Comparison of ENCODE assay signal across 14 mouse cellular contexts in the genomic region with DNA sequence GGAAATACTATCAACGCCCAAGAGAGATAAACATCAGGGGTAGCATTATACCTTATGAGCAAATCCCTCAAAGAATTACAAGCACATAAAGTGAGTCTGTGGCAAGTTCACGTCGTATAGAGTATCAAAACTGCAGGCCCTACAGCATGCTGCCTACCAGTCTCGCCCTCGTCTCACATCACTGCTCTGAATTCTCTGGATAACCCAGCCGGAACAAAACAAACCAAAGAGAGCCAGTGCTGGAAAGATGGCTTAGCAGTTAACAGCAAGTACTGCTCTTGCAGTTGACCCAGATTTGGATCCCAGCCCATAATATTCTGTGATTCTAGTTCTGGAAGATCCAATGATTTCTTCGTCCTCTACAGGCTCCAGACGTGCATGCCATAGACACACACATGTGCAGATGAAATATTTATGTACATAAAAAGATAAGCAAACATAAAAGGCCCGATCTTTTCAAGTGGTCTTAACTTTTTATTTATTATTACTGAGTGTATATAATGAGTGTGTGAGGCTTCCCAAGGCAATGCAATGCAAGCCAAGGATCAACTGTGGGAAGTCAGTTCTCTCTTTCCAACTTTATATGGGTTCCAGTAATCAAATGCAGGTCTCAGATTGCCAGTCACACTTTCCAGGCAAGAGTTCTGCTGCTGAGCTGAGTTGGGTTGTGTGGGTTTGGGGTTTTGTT.
DNase-seq lines count a peak whose midpoint lies in the region; ATAC-seq and TF ChIP-seq lines count a peak whose summit lies in the region.
"Had no signal": no experiment of that assay in that cellular context is flagged by ENCODE, and none has a peak within 500 bp of the region (broad histone marks: within the 10 kb centered on the region; RNA-seq: fewer than 3 reads in every experiment).

No protein-coding gene starts in this region.

- no peak overlapping the region for H3K9ac ChIP-seq in heart, postnatal 0 days (replicated peaks; ENCODE audit: low read depth, low read length)
- H3K9ac ChIP-seq in embryonic facial prominence, embryonic 13.5 days = no peak overlapping the region
- no peak overlapping the region for H3K9ac ChIP-seq in kidney, embryonic 14.5 days (ENCODE audit: low read depth, low read length)
- no peak overlapping the region for H3K9ac ChIP-seq in limb, embryonic 15.5 days
- H3K9ac ChIP-seq: heart, embryonic 15.5 days had no signal

- ATAC-seq in heart, postnatal 0 days (ENCODE audit: insufficient read depth, low read depth) = no peak
- ATAC-seq in embryonic facial prominence, embryonic 13.5 days (ENCODE audit: insufficient number of reproducible peaks, insufficient read depth, low FRiP score, low TSS enrichment, low read depth) = 0 out of 2 replicates have a peak, but pooled peaks have one; percentile 32
- peak; percentile 88 for ATAC-seq in kidney, embryonic 14.5 days (ENCODE audit: low FRiP score, low TSS enrichment)
- ATAC-seq in limb, embryonic 15.5 days (ENCODE audit: insufficient number of reproducible peaks, low FRiP score, low TSS enrichment, low read depth) = peak; percentile 44; the same call in 1 of the 2 replicates

- 73% methylated on average over 9 of the region's 9 CpGs for WGBS in heart, postnatal 0 days
- WGBS in heart, embryonic 10.5 days = 81% methylated on average over 9 of the region's 9 CpGs
- WGBS in embryonic facial prominence, embryonic 13.5 days = 60% methylated on average over 9 of the region's 9 CpGs
- 32% methylated on average over 9 of the region's 9 CpGs for WGBS in kidney, embryonic 14.5 days
- 35% methylated on average over 9 of the region's 9 CpGs for WGBS in limb, embryonic 15.5 days

- no peak for TF ChIP-seq CTCF in heart, postnatal 0 days (IDR thresholded peaks at IDR 0.05; ENCODE audit: low read depth)

- no peaks in the 10 kb centered on the region for H3K9me3 ChIP-seq in heart, postnatal 0 days (replicated peaks; ENCODE audit: control insufficient read depth, low read length)
- H3K9me3 ChIP-seq in heart, embryonic 10.5 days = no peaks in the 10 kb centered on the region
- no peaks in the 10 kb centered on the region for H3K9me3 ChIP-seq in embryonic facial prominence, embryonic 13.5 days
- no peaks in the 10 kb centered on the region for H3K9me3 ChIP-seq in kidney, embryonic 14.5 days (ENCODE audit: control insufficient read depth, low read length)
- no peaks in the 10 kb centered on the region for H3K9me3 ChIP-seq in limb, embryonic 15.5 days
- H3K9me3 ChIP-seq: forebrain, embryonic 10.5 days; heart, embryonic 15.5 days had no signal

- peaks cover 19% of the 10 kb centered on the region for H3K4me1 ChIP-seq in heart, postnatal 0 days (ENCODE audit: control insufficient read depth, insufficient read depth)
- peaks cover 9% of the 10 kb centered on the region; the same call in 1 of the 2 replicates for H3K4me1 ChIP-seq in heart, embryonic 10.5 days
- peaks cover 38% of the 10 kb centered on the region for H3K4me1 ChIP-seq in embryonic facial prominence, embryonic 13.5 days
- H3K4me1 ChIP-seq in kidney, embryonic 14.5 days (ENCODE audit: control insufficient read depth, insufficient read depth, low read length) = peaks cover 20% of the 10 kb centered on the region
- peaks cover 11% of the 10 kb centered on the region for H3K4me1 ChIP-seq in limb, embryonic 15.5 days
- H3K4me1 ChIP-seq: forebrain, embryonic 10.5 days; megakaryocyte, embryonic 14.5 days had no signal

- H3K27me3 ChIP-seq in heart, postnatal 0 days (ENCODE audit: control insufficient read depth, insufficient read depth, low read length) = no peaks in the 10 kb centered on the region
- no peaks in the 10 kb centered on the region for H3K27me3 ChIP-seq in heart, embryonic 10.5 days (ENCODE audit: insufficient read depth, poor library complexity, severe bottlenecking)
- no peaks in the 10 kb centered on the region for H3K27me3 ChIP-seq in embryonic facial prominence, embryonic 13.5 days
- no peaks in the 10 kb centered on the region for H3K27me3 ChIP-seq in kidney, embryonic 14.5 days (ENCODE audit: control insufficient read depth, insufficient read depth, low read length)
- H3K27me3 ChIP-seq in limb, embryonic 15.5 days = no peaks in the 10 kb centered on the region
- H3K27me3 ChIP-seq: heart, embryonic 15.5 days; megakaryocyte, embryonic 14.5 days had no signal

- TF ChIP-seq EP300 in heart, postnatal 0 days (IDR thresholded peaks at IDR 0.05; ENCODE audit: low read depth) = no peak

- H3K4me3 ChIP-seq in heart, postnatal 0 days (ENCODE audit: low read depth, low read length) = no peak overlapping the region
- no peak overlapping the region for H3K4me3 ChIP-seq in heart, embryonic 10.5 days
- H3K4me3 ChIP-seq in embryonic facial prominence, embryonic 13.5 days = no peak overlapping the region
- no peak overlapping the region for H3K4me3 ChIP-seq in kidney, embryonic 14.5 days (ENCODE audit: low read length)
- no peak overlapping the region for H3K4me3 ChIP-seq in limb, embryonic 15.5 days
- H3K4me3 ChIP-seq: forebrain, embryonic 10.5 days; heart, embryonic 15.5 days; megakaryocyte, embryonic 14.5 days had no signal

- no peak for DNase-seq in heart, postnatal 0 days (ENCODE audit: low spot score)
- no peak for DNase-seq in heart, embryonic 10.5 days (ENCODE audit: low spot score)
- no peak for DNase-seq in testis, postnatal 14 days (ENCODE audit: low spot score)
- DNase-seq in adrenal gland, postnatal 25 days = no peak
- DNase-seq: adrenal gland, postnatal 10 days; gastrocnemius, postnatal 14 days; right cerebral cortex, adult 18-20 months had no signal

- no peak overlapping the region for H3K4me2 ChIP-seq in heart, postnatal 0 days (ENCODE audit: low read depth, low read length)
- H3K4me2 ChIP-seq in embryonic facial prominence, embryonic 13.5 days = no peak overlapping the region
- H3K4me2 ChIP-seq in kidney, embryonic 14.5 days (replicated peaks; ENCODE audit: low read depth, low read length) = no peak overlapping the region
- no peak overlapping the region for H3K4me2 ChIP-seq in limb, embryonic 15.5 days
- H3K4me2 ChIP-seq: heart, embryonic 15.5 days; liver, embryonic 11.5 days had no signal

- 0 out of 2 replicates have a peak overlapping the region, but pooled peaks have one; percentile 2 for H3K27ac ChIP-seq in heart, postnatal 0 days (ENCODE audit: low read depth)
- H3K27ac ChIP-seq in heart, embryonic 10.5 days = no peak overlapping the region
- H3K27ac ChIP-seq in embryonic facial prominence, embryonic 13.5 days = 0 out of 2 replicates have a peak overlapping the region, but pooled peaks have one; percentile 7
- H3K27ac ChIP-seq in kidney, embryonic 14.5 days (ENCODE audit: low read depth, low read length) = peak overlapping the region; percentile 75
- H3K27ac ChIP-seq in limb, embryonic 15.5 days = peak overlapping the region; percentile 3
- H3K27ac ChIP-seq: forebrain, embryonic 10.5 days; heart, embryonic 15.5 days had no signal

- H3K36me3 ChIP-seq in heart, postnatal 0 days (replicated peaks; ENCODE audit: control insufficient read depth, insufficient read depth, low read length) = no peaks in the 10 kb centered on the region
- H3K36me3 ChIP-seq in heart, embryonic 10.5 days = no peaks in the 10 kb centered on the region
- H3K36me3 ChIP-seq in embryonic facial prominence, embryonic 13.5 days = no peaks in the 10 kb centered on the region
- H3K36me3 ChIP-seq in kidney, embryonic 14.5 days (ENCODE audit: control insufficient read depth, insufficient read depth, low read length) = no peaks in the 10 kb centered on the region
- H3K36me3 ChIP-seq in limb, embryonic 15.5 days = no peaks in the 10 kb centered on the region
- H3K36me3 ChIP-seq: forebrain, embryonic 10.5 days; heart, embryonic 15.5 days had no signal
